Mouse (Mus musculus) intestine, embryonic 14.5 days (tissue): ENCODE results near the gene Dph1. TPM values are rescaled to one million over a fixed set of nuclear protein-coding genes. Genes with fewer than 3 reads are reported as not detected.

Experiments
- ATAC-seq: fragments of 200-750 bp; cut with Nextera tagmentation; replicated peaks from 2 replicates; pipeline ENCODE4 v1.8.0; 2017; ENCODE audit warnings: low read depth, moderate number of reproducible peaks, moderate TSS enrichment, moderate library complexity; ENCODE audit not compliant: low FRiP score, low TSS enrichment
- DNase-seq: peaks from one replicate; pipeline ENCODE4 v3.0.0-alpha.2; 2018; ENCODE audit warnings: low spot score
- H3K27ac ChIP-seq: fragments of 300-500 bp; sonication (generic); 2 replicates; pipeline ENCODE4 v1.5.1; 2014; ENCODE audit warnings: low read depth, mild to moderate bottlenecking, control low read depth
- H3K27me3 ChIP-seq: fragments of 300-500 bp; sonication (generic); replicated peaks from 2 replicates; pipeline ENCODE4 v1.6.1; 2014; ENCODE audit warnings: low read length, control low read depth; ENCODE audit not compliant: control insufficient read depth, insufficient read depth
- H3K36me3 ChIP-seq: fragments of 300-500 bp; sonication (generic); 2 replicates; pipeline ENCODE4 v1.6.1; 2014; ENCODE audit warnings: low read length, control low read depth; ENCODE audit not compliant: control insufficient read depth, insufficient read depth
- H3K4me1 ChIP-seq: fragments of 300-500 bp; sonication (generic); replicated peaks from 2 replicates; pipeline ENCODE4 v1.6.1; 2014; ENCODE audit warnings: low read length, control low read depth, mixed read lengths; ENCODE audit not compliant: control insufficient read depth, insufficient read depth
- H3K4me2 ChIP-seq: fragments of 300-500 bp; sonication (generic); 2 replicates; pipeline ENCODE4 v1.6.1; 2014; ENCODE audit warnings: low read length
- H3K4me3 ChIP-seq: fragments of 300-500 bp; sonication (generic); 2 replicates; pipeline ENCODE4 v1.5.1; 2014; ENCODE audit warnings: low read depth, low read length, control low read depth, mixed read lengths
- H3K9ac ChIP-seq: fragments of 300-500 bp; sonication (generic); 2 replicates; pipeline ENCODE4 v1.6.1; 2014; ENCODE audit warnings: mild to moderate bottlenecking, low read length
- H3K9me3 ChIP-seq: fragments of 300-500 bp; sonication (generic); 2 replicates; pipeline ENCODE4 v1.6.1; 2016; ENCODE audit warnings: low read length, control low read depth; ENCODE audit not compliant: control insufficient read depth
- WGBS: fragments of 180-500 bp; shearing (Covaris S2); extraction: QIAGEN DNeasy Blood & Tissue Kit; methylation state at CpG from one replicate; pipeline ENCODE4 v1.1.7; 2014; 5-methylcytosine and 5-hydroxymethylcytosine counted together
- polyA plus RNA-seq: library from polyadenylated mRNA; unstranded; fragments of >200 nt; fragmentation: Nextera tagmentation; extraction: Ambion mirVana; gene quantifications from 2 replicates; pipeline ENCODE4 v1.2.1, GENCODE M21; 2014

The Dph1 gene
- polyA plus RNA-seq, 1 experiment from 2014 or later = 31.5 TPM

GRCm38 (mm10) chr11:75224835-75225234, 33.8 kb upstream of the Dph1 start:
- 90% methylated on average over 4 of the region's 4 CpGs for WGBS
- DNase-seq = no peak
- peaks cover 7% of the 10 kb centered on the region; the same call in 1 of the 2 replicates for H3K4me1 ChIP-seq
- H3K36me3 ChIP-seq = no peaks in the 10 kb centered on the region
- H3K4me2 ChIP-seq = no peak overlapping the region
- no peak overlapping the region for H3K4me3 ChIP-seq
- no peaks in the 10 kb centered on the region for H3K27me3 ChIP-seq
- no peak for ATAC-seq
- no peak overlapping the region for H3K9ac ChIP-seq
- H3K9me3 ChIP-seq = no peaks in the 10 kb centered on the region
- H3K27ac ChIP-seq = no peak overlapping the region

GRCm38 (mm10) chr11:75224062-75224461, 33.0 kb upstream of the Dph1 start:
- no peak for ATAC-seq
- no peak for DNase-seq
- H3K9me3 ChIP-seq = no peaks in the 10 kb centered on the region

GRCm38 (mm10) chr11:75220517-75221145, 29.6 kb upstream of the Dph1 start:
- Histone ChIP-seq H3K4me2 (no peak overlapping the region), H3K9ac (no peak overlapping the region), H3K9me3 (no peaks in the 10 kb centered on the region), H3K36me3 (no peaks in the 10 kb centered on the region), H3K27me3 (no peaks in the 10 kb centered on the region), H3K27ac (no peak overlapping the region), H3K4me1 (peaks cover 7% of the 10 kb centered on the region; the same call in 1 of the 2 replicates), H3K4me3 (no peak overlapping the region)
- DNase-seq = no peak
- no peak for ATAC-seq
- WGBS = 49% methylated on average over 6 of the region's 6 CpGs

More at GRCm38 (mm10) chr11:75224062-75224461, 33.0 kb upstream of the Dph1 start:
- peaks cover 7% of the 10 kb centered on the region; the same call in 1 of the 2 replicates for H3K4me1 ChIP-seq
- WGBS = 84% methylated on average over 12 of the region's 12 CpGs
- no peak overlapping the region for H3K4me3 ChIP-seq
- H3K9ac ChIP-seq = no peak overlapping the region
- H3K27me3 ChIP-seq = no peaks in the 10 kb centered on the region
- H3K36me3 ChIP-seq = no peaks in the 10 kb centered on the region
- H3K4me2 ChIP-seq = no peak overlapping the region
- H3K27ac ChIP-seq = no peak overlapping the region

- 42% methylated on average over 9 of the region's 9 CpGs for WGBS
- H3K4me1 ChIP-seq = peaks cover 7% of the 10 kb centered on the region; the same call in 1 of the 2 replicates
- DNase-seq = no peak
- H3K27ac ChIP-seq = no peak overlapping the region
- no peak overlapping the region for H3K9ac ChIP-seq
- no peaks in the 10 kb centered on the region for H3K9me3 ChIP-seq
- no peaks in the 10 kb centered on the region for H3K36me3 ChIP-seq
- ATAC-seq = no peak
- H3K4me3 ChIP-seq = no peak overlapping the region
- H3K27me3 ChIP-seq = no peaks in the 10 kb centered on the region
- no peak overlapping the region for H3K4me2 ChIP-seq
Observed at GRCm38 (mm10) chr11:75220115-75220514, 29.1 kb upstream of the Dph1 start.

GRCm38 (mm10) chr11:75214081-75214950, 23.3 kb upstream of the Dph1 start:
- Histone ChIP-seq H3K27me3 (no peaks in the 10 kb centered on the region), H3K4me2 (peak overlapping the region; percentile 44), H3K4me3 (peak overlapping the region; percentile 20), H3K4me1 (peaks cover 17% of the 10 kb centered on the region), H3K27ac (peak overlapping the region; percentile 65; the same call in 1 of the 2 replicates), H3K9ac (peak overlapping the region; percentile 29), H3K9me3 (no peaks in the 10 kb centered on the region), H3K36me3 (no peaks in the 10 kb centered on the region)
- WGBS = 17% methylated on average over 13 of the region's 13 CpGs
- ATAC-seq (peak; percentile 50; the same call in 1 of the 2 replicates), DNase-seq (peak; percentile 56)

- DNase-seq = peak; percentile 86
- peak overlapping the region; percentile 29 for H3K9ac ChIP-seq
Observed at GRCm38 (mm10) chr11:75213372-75214080, 22.5 kb upstream of the Dph1 start.

GRCm38 (mm10) chr11:75212876-75213275, 21.8 kb upstream of the Dph1 start:
- H3K27ac ChIP-seq = no peak overlapping the region
- H3K4me2 ChIP-seq = no peak overlapping the region
- no peak for ATAC-seq
- WGBS = 51% methylated on average over 3 of the region's 3 CpGs
- no peak overlapping the region for H3K9ac ChIP-seq
- H3K27me3 ChIP-seq = no peaks in the 10 kb centered on the region
- H3K36me3 ChIP-seq = no peaks in the 10 kb centered on the region
- no peak for DNase-seq
- peaks cover 21% of the 10 kb centered on the region for H3K4me1 ChIP-seq
- no peaks in the 10 kb centered on the region for H3K9me3 ChIP-seq
- no peak overlapping the region for H3K4me3 ChIP-seq

More at GRCm38 (mm10) chr11:75213372-75214080, 22.5 kb upstream of the Dph1 start:
- Histone ChIP-seq H3K9me3 (no peaks in the 10 kb centered on the region), H3K4me2 (peak overlapping the region; percentile 44), H3K36me3 (no peaks in the 10 kb centered on the region), H3K27me3 (no peaks in the 10 kb centered on the region), H3K4me3 (peak overlapping the region; percentile 20), H3K4me1 (peaks cover 20% of the 10 kb centered on the region), H3K27ac (peak overlapping the region; percentile 65; the same call in 1 of the 2 replicates)
- peak; percentile 73 for ATAC-seq
- WGBS = 7% methylated on average over 35 of the region's 35 CpGs

GRCm38 (mm10) chr11:75212031-75212667, 21.1 kb upstream of the Dph1 start:
- Histone ChIP-seq H3K27me3 (no peaks in the 10 kb centered on the region), H3K27ac (peak overlapping the region; percentile 43; the same call in 1 of the 2 replicates), H3K4me2 (no peak overlapping the region), H3K9me3 (no peaks in the 10 kb centered on the region), H3K4me1 (peaks cover 21% of the 10 kb centered on the region), H3K36me3 (no peaks in the 10 kb centered on the region), H3K9ac (no peak overlapping the region), H3K4me3 (no peak overlapping the region)
- DNase-seq = no peak
- ATAC-seq = no peak
- 50% methylated on average over 8 of the region's 8 CpGs for WGBS
